Mouse (Mus musculus): Measurements from ENCODE around the gene Hipk1. TPM values are rescaled to one million over a fixed set of nuclear protein-coding genes. Genes with fewer than 3 reads are reported as not detected.
"Not testable (repeated sequence)": the region's sequence is repeated elsewhere in the genome, so short reads cannot be mapped to it uniquely, and the experiment has no call there.

Hipk1 gene
- polyA plus RNA-seq, 1 experiment = 58.1 TPM

DNA sequence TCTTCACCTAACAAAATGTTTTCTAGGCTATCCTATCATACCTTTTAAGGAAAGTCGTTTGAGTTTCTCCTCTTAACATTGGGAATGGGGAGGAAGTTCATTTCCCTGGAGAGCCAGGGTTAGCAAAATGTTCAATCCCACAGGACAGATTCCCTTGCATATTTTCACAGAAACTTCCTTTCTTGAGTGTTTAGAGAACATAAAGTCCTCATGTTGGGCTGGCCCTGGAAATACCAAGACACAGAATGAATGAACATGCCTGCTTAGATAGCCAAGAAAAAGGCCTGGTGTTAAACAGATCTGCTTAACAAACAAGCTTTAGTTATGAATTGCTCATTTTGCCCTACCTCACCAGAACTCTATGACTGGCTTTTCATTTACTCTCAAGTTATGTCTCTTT is 1.2 kb upstream of the Hipk1 start:
- no peak overlapping the region for H3K4me3 ChIP-seq (ENCODE audit: insufficient read depth, low read depth, low read length)
- peak; percentile 54 for DNase-seq
- H3K27me3 ChIP-seq (replicated peaks; ENCODE audit: control insufficient read depth, insufficient read depth, low read length) = no peaks in the 10 kb centered on the region
- 64% methylated on average over 1 of the region's 1 CpGs for WGBS
- H3K4me1 ChIP-seq (ENCODE audit: control insufficient read depth, insufficient read depth, low read length) = peaks cover 19% of the 10 kb centered on the region
- TF ChIP-seq POLR2A (IDR thresholded peaks at IDR 0.05; ENCODE audit: low read depth, low read length) = no peak
- no peak for TF ChIP-seq CTCF (conservative IDR thresholded peaks at IDR 0.05; ENCODE audit: insufficient read depth, insufficient read length, low read depth, low read length)
- H3K36me3 ChIP-seq (ENCODE audit: control insufficient read depth, insufficient read depth, low read length) = no peaks in the 10 kb centered on the region
- H3K27ac ChIP-seq (ENCODE audit: insufficient read depth, low read depth, low read length) = no peak overlapping the region

- not testable (repeated sequence) for H3K36me3 ChIP-seq (ENCODE audit: control insufficient read depth, insufficient read depth, low read length); H3K4me3 ChIP-seq (ENCODE audit: insufficient read depth, low read depth, low read length); DNase-seq; H3K27me3 ChIP-seq (replicated peaks; ENCODE audit: control insufficient read depth, insufficient read depth, low read length)
- H3K27ac ChIP-seq (ENCODE audit: insufficient read depth, low read depth, low read length) = peak overlapping the region; percentile 94; the same call in 1 of the 2 replicates
- H3K4me1 ChIP-seq (ENCODE audit: control insufficient read depth, insufficient read depth, low read length) = peaks cover 24% of the 10 kb centered on the region
- whole genome bisulfite sequencing = 84% methylated on average over 5 of the region's 5 CpGs
These were observed 696 bp upstream of the Hipk1 start for GRCm38 (mm10) chr3:103792111-103792406.

- under 1% methylated on average over 60 of the region's 61 CpGs for WGBS
- DNase-seq = no peak
- no peaks in the 10 kb centered on the region for H3K27me3 ChIP-seq (replicated peaks; ENCODE audit: control insufficient read depth, insufficient read depth, low read length)
- peak overlapping the region; percentile 94 for H3K4me3 ChIP-seq (ENCODE audit: insufficient read depth, low read depth, low read length)
- H3K27ac ChIP-seq (ENCODE audit: insufficient read depth, low read depth, low read length) = peak overlapping the region; percentile 69
- no peaks in the 10 kb centered on the region for H3K36me3 ChIP-seq (ENCODE audit: control insufficient read depth, insufficient read depth, low read length)
- TF ChIP-seq POLR2A (IDR thresholded peaks at IDR 0.05; ENCODE audit: low read depth, low read length) (no peak), CTCF (conservative IDR thresholded peaks at IDR 0.05; ENCODE audit: insufficient read depth, insufficient read length, low read depth, low read length) (no peak)
- H3K4me1 ChIP-seq (ENCODE audit: control insufficient read depth, insufficient read depth, low read length) = peaks cover 30% of the 10 kb centered on the region
These were observed 817 bp downstream of the Hipk1 start for GRCm38 (mm10) chr3:103790346-103791145.

- Histone ChIP-seq H3K36me3 (ENCODE audit: control insufficient read depth, insufficient read depth, low read length) (no peaks in the 10 kb centered on the region), H3K4me3 (ENCODE audit: insufficient read depth, low read depth, low read length) (peak overlapping the region; percentile 94), H3K27me3 (replicated peaks; ENCODE audit: control insufficient read depth, insufficient read depth, low read length) (no peaks in the 10 kb centered on the region), H3K4me1 (ENCODE audit: control insufficient read depth, insufficient read depth, low read length) (peaks cover 33% of the 10 kb centered on the region), H3K27ac (ENCODE audit: insufficient read depth, low read depth, low read length) (peak overlapping the region; percentile 69)
- 1% methylated on average over 14 of the region's 14 CpGs for WGBS
- TF ChIP-seq POLR2A (IDR thresholded peaks at IDR 0.05; ENCODE audit: low read depth, low read length) = no peak
- TF ChIP-seq CTCF (conservative IDR thresholded peaks at IDR 0.05; ENCODE audit: insufficient read depth, insufficient read length, low read depth, low read length) = no peak
- peak; percentile 67 for DNase-seq
These were observed 1.4 kb downstream of the Hipk1 start for GRCm38 (mm10) chr3:103789891-103790345.

GRCm38 (mm10) chr3:103789096-103789495 is 2.3 kb downstream of the Hipk1 start:
- peak overlapping the region; percentile 77 for H3K27ac ChIP-seq (ENCODE audit: insufficient read depth, low read depth, low read length)
- no peaks in the 10 kb centered on the region for H3K36me3 ChIP-seq (ENCODE audit: control insufficient read depth, insufficient read depth, low read length)
- peak; percentile 53 for DNase-seq
- peak overlapping the region; percentile 44 for H3K4me3 ChIP-seq (ENCODE audit: insufficient read depth, low read depth, low read length)
- no peaks in the 10 kb centered on the region for H3K27me3 ChIP-seq (replicated peaks; ENCODE audit: control insufficient read depth, insufficient read depth, low read length)
- TF ChIP-seq CTCF (conservative IDR thresholded peaks at IDR 0.05; ENCODE audit: insufficient read depth, insufficient read length, low read depth, low read length) = no peak
- TF ChIP-seq POLR2A (IDR thresholded peaks at IDR 0.05; ENCODE audit: low read depth, low read length) = no peak
- H3K4me1 ChIP-seq (ENCODE audit: control insufficient read depth, insufficient read depth, low read length) = peaks cover 36% of the 10 kb centered on the region
- 28% methylated on average over 7 of the region's 7 CpGs for WGBS

- WGBS = 34% methylated on average over 7 of the region's 7 CpGs
- Histone ChIP-seq H3K4me1 (ENCODE audit: control insufficient read depth, insufficient read depth, low read length) (peaks cover 44% of the 10 kb centered on the region), H3K4me3 (ENCODE audit: insufficient read depth, low read depth, low read length) (no peak overlapping the region), H3K27me3 (replicated peaks; ENCODE audit: control insufficient read depth, insufficient read depth, low read length) (no peaks in the 10 kb centered on the region), H3K36me3 (ENCODE audit: control insufficient read depth, insufficient read depth, low read length) (no peaks in the 10 kb centered on the region), H3K27ac (ENCODE audit: insufficient read depth, low read depth, low read length) (peak overlapping the region; percentile 69; the same call in 1 of the 2 replicates)
- no peak for TF ChIP-seq CTCF (conservative IDR thresholded peaks at IDR 0.05; ENCODE audit: insufficient read depth, insufficient read length, low read depth, low read length)
- TF ChIP-seq POLR2A (IDR thresholded peaks at IDR 0.05; ENCODE audit: low read depth, low read length) = no peak
- no peak for DNase-seq
These were observed 4.1 kb downstream of the Hipk1 start for GRCm38 (mm10) chr3:103787225-103787624.

GRCm38 (mm10) chr3:103782844-103783609 is 8.3 kb downstream of the Hipk1 start:
- WGBS = 74% methylated on average over 4 of the region's 4 CpGs
- H3K27ac ChIP-seq (ENCODE audit: insufficient read depth, low read depth, low read length) = peak overlapping the region; percentile 56

More at GRCm38 (mm10) chr3:103782844-103783609, 8.3 kb downstream of the Hipk1 start:
- Histone ChIP-seq H3K27me3 (replicated peaks; ENCODE audit: control insufficient read depth, insufficient read depth, low read length) (no peaks in the 10 kb centered on the region), H3K4me3 (ENCODE audit: insufficient read depth, low read depth, low read length) (no peak overlapping the region), H3K4me1 (ENCODE audit: control insufficient read depth, insufficient read depth, low read length) (peaks cover 36% of the 10 kb centered on the region), H3K36me3 (ENCODE audit: control insufficient read depth, insufficient read depth, low read length) (no peaks in the 10 kb centered on the region)
- DNase-seq = no peak
- TF ChIP-seq CTCF (conservative IDR thresholded peaks at IDR 0.05; ENCODE audit: insufficient read depth, insufficient read length, low read depth, low read length) (no peak), POLR2A (IDR thresholded peaks at IDR 0.05; ENCODE audit: low read depth, low read length) (no peak)
